Mouse (Mus musculus): ENCODE data around the gene Smpd1. TPM values are rescaled to one million over a fixed set of nuclear protein-coding genes. Genes with fewer than 3 reads are reported as not detected.
A peak's percentile ranks its signal among the peaks of the same experiment; 100 is the strongest.

The Smpd1 gene
- polyA plus RNA-seq, 1 experiment from 2014 or later: 53.8 TPM

DNA sequence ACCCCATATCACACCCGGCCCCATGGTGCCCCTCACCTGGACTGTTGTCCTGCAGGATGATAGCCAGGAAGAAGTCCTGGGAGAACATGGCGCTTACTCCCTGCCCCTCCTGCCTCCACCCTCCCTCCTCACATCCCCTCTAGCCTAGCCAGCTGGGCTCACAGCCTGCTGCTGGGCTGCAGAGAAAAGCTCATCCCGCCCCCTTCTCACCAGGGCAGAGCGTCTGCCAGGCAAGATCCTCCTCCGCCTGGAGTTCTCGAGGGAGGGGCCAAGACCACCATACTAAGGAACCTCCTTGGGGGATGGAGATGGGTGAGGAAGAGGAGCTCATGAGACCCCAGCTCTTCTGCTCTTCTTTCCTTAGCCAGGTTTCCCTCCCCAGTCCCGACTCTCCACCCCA is 14.4 kb downstream of the Smpd1 start:
- ATAC-seq (replicated peaks; ENCODE audit: insufficient number of reproducible peaks, low FRiP score, low TSS enrichment): 0 out of 2 replicates have a peak, but pooled peaks have one; percentile 4
- no peak overlapping the region for H3K4me2 ChIP-seq
- H3K4me3 ChIP-seq (ENCODE audit: low read depth, low read length): no peak overlapping the region
- H3K9me3 ChIP-seq (replicated peaks; ENCODE audit: control insufficient read depth, low read length): no peaks in the 10 kb centered on the region
- H3K4me1 ChIP-seq (ENCODE audit: control insufficient read depth, insufficient read depth, low read length): peaks cover 28% of the 10 kb centered on the region
- H3K9ac ChIP-seq (ENCODE audit: low read depth, low read length): no peak overlapping the region; the same call in 1 of the 2 replicates
- H3K36me3 ChIP-seq (ENCODE audit: control insufficient read depth, insufficient read depth, low read length): peaks cover 9% of the 10 kb centered on the region
- H3K27ac ChIP-seq (ENCODE audit: low read depth, low read length): no peak overlapping the region
- H3K27me3 ChIP-seq (ENCODE audit: control insufficient read depth, insufficient read depth, low read length): no peaks in the 10 kb centered on the region
- 24% methylated on average over 7 of the region's 7 CpGs for WGBS (ENCODE audit: insufficient replicate concordance)

GRCm38 (mm10) chr7:105568988-105569471 is 14.9 kb downstream of the Smpd1 start:
- H3K9ac ChIP-seq (ENCODE audit: low read depth, low read length): no peak overlapping the region; the same call in 1 of the 2 replicates
- H3K4me2 ChIP-seq: no peak overlapping the region
- H3K4me3 ChIP-seq (ENCODE audit: low read depth, low read length): no peak overlapping the region
- ATAC-seq (replicated peaks; ENCODE audit: insufficient number of reproducible peaks, low FRiP score, low TSS enrichment): 0 out of 2 replicates have a peak, but pooled peaks have one; percentile 6
- H3K27me3 ChIP-seq (ENCODE audit: control insufficient read depth, insufficient read depth, low read length): no peaks in the 10 kb centered on the region
- H3K27ac ChIP-seq (ENCODE audit: low read depth, low read length): no peak overlapping the region
- H3K4me1 ChIP-seq (ENCODE audit: control insufficient read depth, insufficient read depth, low read length): peaks cover 28% of the 10 kb centered on the region
- 11% methylated on average over 6 of the region's 6 CpGs for WGBS (ENCODE audit: insufficient replicate concordance)
- peaks cover 10% of the 10 kb centered on the region for H3K36me3 ChIP-seq (ENCODE audit: control insufficient read depth, insufficient read depth, low read length)
- no peaks in the 10 kb centered on the region for H3K9me3 ChIP-seq (replicated peaks; ENCODE audit: control insufficient read depth, low read length)

DNA sequence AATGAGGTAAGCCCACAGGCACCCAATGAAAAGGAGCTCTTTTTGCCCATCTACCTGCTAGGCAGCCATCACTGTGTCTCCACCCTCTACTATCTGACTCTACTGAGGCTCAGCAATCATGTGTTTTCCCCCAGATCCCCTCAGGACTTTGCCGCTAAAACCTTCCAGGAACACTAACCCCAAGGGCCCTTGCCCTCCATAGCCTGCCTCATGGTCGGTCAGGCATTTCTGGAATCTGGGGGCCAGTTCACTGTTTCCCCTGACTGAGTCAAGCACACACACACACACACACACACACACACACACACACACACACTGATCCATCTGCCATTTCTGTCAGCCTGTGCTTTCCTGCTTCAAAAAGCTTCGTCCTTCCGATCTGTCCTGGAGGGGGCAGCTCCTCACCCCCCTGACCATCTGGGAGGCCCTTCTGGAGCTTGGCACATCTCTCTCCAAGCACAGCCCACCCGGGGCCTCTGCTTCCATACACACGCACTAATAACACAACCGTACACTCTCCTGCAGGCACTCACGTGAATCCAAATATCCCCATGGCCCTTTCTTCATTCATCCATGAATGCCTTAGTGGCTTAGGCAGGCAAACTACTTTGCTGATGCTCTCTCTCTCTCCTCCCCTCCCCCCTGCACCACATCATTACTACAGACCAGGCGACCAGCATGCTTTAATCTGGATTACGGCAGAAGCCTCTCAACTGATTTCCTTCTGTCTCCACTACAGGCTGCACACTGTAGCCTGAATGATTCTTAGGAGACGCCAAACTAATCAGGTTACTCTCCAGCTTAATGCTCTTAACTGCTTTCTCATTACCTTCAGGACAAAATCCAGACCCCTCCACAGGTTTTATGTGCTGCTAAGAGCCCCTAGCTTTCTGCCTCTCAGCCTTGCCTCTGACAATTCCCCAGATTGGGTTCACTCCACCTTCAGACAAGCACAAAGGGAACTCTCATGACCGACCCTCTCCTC is 15.6 kb downstream of the Smpd1 start:
- Histone ChIP-seq H3K27ac (ENCODE audit: low read depth, low read length) (no peak overlapping the region), H3K27me3 (ENCODE audit: control insufficient read depth, insufficient read depth, low read length) (no peaks in the 10 kb centered on the region), H3K36me3 (ENCODE audit: control insufficient read depth, insufficient read depth, low read length) (peaks cover 10% of the 10 kb centered on the region), H3K9ac (ENCODE audit: low read depth, low read length) (0 out of 2 replicates have a peak overlapping the region, but pooled peaks have one; percentile 47), H3K4me3 (ENCODE audit: low read depth, low read length) (no peak overlapping the region), H3K4me2 (peak overlapping the region; percentile 1; the same call in 1 of the 2 replicates), H3K4me1 (ENCODE audit: control insufficient read depth, insufficient read depth, low read length) (peaks cover 28% of the 10 kb centered on the region), H3K9me3 (replicated peaks; ENCODE audit: control insufficient read depth, low read length) (no peaks in the 10 kb centered on the region)
- WGBS (ENCODE audit: insufficient replicate concordance): 35% methylated on average over 12 of the region's 12 CpGs
- no peak for ATAC-seq (replicated peaks; ENCODE audit: insufficient number of reproducible peaks, low FRiP score, low TSS enrichment)

DNA sequence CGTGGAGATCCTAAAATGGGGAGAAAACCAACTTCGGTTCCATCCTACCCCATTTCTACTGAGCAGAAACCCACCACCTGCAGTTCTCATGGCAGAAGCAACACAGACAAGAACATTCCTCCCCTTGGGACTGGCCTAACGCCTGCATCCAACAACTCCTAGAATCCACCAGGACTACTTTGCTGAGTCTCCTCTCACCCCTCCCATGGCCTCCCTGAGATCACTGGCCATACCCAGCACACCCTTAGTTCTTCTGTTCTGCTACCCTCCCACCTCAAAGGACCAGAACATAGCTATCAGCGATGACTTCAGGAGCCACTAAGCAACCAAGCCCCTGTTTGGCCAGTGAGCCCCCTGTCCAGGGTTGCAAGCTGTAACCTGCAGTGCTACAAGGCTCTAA is 16.6 kb downstream of the Smpd1 start:
- H3K27me3 ChIP-seq (ENCODE audit: control insufficient read depth, insufficient read depth, low read length): no peaks in the 10 kb centered on the region
- ATAC-seq (replicated peaks; ENCODE audit: insufficient number of reproducible peaks, low FRiP score, low TSS enrichment): no peak
- no peak overlapping the region for H3K4me3 ChIP-seq (ENCODE audit: low read depth, low read length)
- 65% methylated on average over 4 of the region's 4 CpGs for WGBS (ENCODE audit: insufficient replicate concordance)
- H3K9me3 ChIP-seq (replicated peaks; ENCODE audit: control insufficient read depth, low read length): no peaks in the 10 kb centered on the region
- no peak overlapping the region for H3K4me2 ChIP-seq
- no peak overlapping the region for H3K27ac ChIP-seq (ENCODE audit: low read depth, low read length)
- peaks cover 7% of the 10 kb centered on the region for H3K36me3 ChIP-seq (ENCODE audit: control insufficient read depth, insufficient read depth, low read length)
- peaks cover 23% of the 10 kb centered on the region for H3K4me1 ChIP-seq (ENCODE audit: control insufficient read depth, insufficient read depth, low read length)
- H3K9ac ChIP-seq (ENCODE audit: low read depth, low read length): no peak overlapping the region

DNA sequence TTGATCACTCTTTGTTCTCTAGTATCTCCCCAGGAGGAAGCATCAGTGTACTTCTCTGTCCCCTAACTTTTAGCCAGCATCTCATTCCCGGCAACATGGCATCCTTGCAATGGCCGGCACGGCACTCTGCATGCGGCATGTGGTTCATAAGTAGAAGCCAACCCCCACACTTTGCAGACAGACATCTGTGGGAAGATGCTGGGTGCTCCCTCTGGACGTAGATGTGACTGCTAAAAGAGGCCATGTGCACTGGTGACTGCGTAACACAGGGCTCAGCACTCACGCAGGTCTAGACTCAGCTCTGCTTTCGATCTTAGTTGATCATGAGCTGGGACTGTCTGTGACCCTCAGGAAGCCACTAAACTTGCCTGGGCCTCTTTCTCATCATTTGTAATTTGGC is 18.8 kb downstream of the Smpd1 start:
- ATAC-seq (replicated peaks; ENCODE audit: insufficient number of reproducible peaks, low FRiP score, low TSS enrichment): no peak

DNA sequence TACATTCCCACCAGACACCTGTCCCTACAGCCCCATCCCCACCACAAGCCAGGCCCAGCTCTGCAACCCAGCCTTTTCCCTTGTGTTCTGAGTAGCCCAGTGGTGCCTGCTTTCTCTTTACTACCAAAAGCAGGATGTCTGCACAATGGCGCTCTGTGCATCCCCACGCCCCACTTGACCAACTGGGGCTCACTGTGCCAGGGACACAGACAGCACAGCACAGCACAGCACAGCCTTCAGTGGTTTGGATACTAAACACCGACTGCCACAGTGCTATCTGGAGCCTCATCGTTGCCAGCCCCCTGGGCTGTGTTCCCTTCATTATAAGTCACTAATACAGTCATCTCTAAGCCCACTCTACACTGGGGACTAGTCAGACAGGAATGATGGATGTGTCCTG is 20.4 kb downstream of the Smpd1 start:
- no peak for ATAC-seq (replicated peaks; ENCODE audit: insufficient number of reproducible peaks, low FRiP score, low TSS enrichment)

More for the DNA sequence above, 18.8 kb downstream of the Smpd1 start:
- Histone ChIP-seq H3K9ac (ENCODE audit: low read depth, low read length) (no peak overlapping the region), H3K4me2 (no peak overlapping the region), H3K27me3 (ENCODE audit: control insufficient read depth, insufficient read depth, low read length) (no peaks in the 10 kb centered on the region), H3K4me1 (ENCODE audit: control insufficient read depth, insufficient read depth, low read length) (peaks cover 23% of the 10 kb centered on the region), H3K9me3 (replicated peaks; ENCODE audit: control insufficient read depth, low read length) (no peaks in the 10 kb centered on the region), H3K36me3 (ENCODE audit: control insufficient read depth, insufficient read depth, low read length) (peaks cover 7% of the 10 kb centered on the region), H3K27ac (ENCODE audit: low read depth, low read length) (no peak overlapping the region), H3K4me3 (ENCODE audit: low read depth, low read length) (no peak overlapping the region)
- 84% methylated on average over 8 of the region's 8 CpGs for WGBS (ENCODE audit: insufficient replicate concordance)

DNA sequence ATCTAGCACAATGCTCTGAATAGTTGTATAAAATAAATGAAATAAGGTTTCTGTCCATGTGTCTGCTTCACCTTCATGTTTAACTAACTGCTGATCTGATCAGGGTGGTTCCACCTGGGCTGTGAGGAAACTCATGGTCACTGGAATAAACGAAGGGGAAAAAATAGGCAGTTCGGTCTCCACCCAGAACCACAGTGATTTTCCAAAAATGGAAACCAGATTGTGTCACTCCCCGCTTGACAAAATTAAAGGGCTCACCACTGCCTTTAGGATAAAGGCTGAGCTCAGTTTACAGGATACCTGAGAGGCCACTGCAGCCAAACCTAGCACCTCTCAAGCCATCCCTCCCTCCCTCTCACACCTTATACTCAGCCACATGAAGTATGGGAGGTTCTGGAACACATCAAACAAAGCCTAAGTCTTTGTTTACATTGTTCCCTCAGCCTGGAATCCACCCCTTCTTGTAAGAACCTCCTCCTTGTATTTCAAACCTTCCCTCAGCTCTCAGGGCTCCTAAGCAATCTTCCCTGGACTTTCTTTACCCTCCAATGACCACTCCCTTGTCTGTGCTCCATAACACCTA is 22.1 kb downstream of the Smpd1 start:
- WGBS (ENCODE audit: insufficient replicate concordance): 39% methylated on average over 3 of the region's 3 CpGs
- Histone ChIP-seq H3K27ac (ENCODE audit: low read depth, low read length) (no peak overlapping the region), H3K4me2 (no peak overlapping the region), H3K4me3 (ENCODE audit: low read depth, low read length) (no peak overlapping the region), H3K9me3 (replicated peaks; ENCODE audit: control insufficient read depth, low read length) (no peaks in the 10 kb centered on the region), H3K27me3 (ENCODE audit: control insufficient read depth, insufficient read depth, low read length) (no peaks in the 10 kb centered on the region), H3K9ac (ENCODE audit: low read depth, low read length) (no peak overlapping the region), H3K4me1 (ENCODE audit: control insufficient read depth, insufficient read depth, low read length) (no peaks in the 10 kb centered on the region; the same call in 1 of the 2 replicates), H3K36me3 (ENCODE audit: control insufficient read depth, insufficient read depth, low read length) (peaks cover 7% of the 10 kb centered on the region)
- ATAC-seq (replicated peaks; ENCODE audit: insufficient number of reproducible peaks, low FRiP score, low TSS enrichment): no peak

More for the DNA sequence above, 20.4 kb downstream of the Smpd1 start:
- no peak overlapping the region for H3K27ac ChIP-seq (ENCODE audit: low read depth, low read length)
- H3K27me3 ChIP-seq (ENCODE audit: control insufficient read depth, insufficient read depth, low read length): no peaks in the 10 kb centered on the region
- no peak overlapping the region for H3K9ac ChIP-seq (ENCODE audit: low read depth, low read length)
- WGBS (ENCODE audit: insufficient replicate concordance): 75% methylated on average over 4 of the region's 4 CpGs
- H3K36me3 ChIP-seq (ENCODE audit: control insufficient read depth, insufficient read depth, low read length): peaks cover 7% of the 10 kb centered on the region
- no peaks in the 10 kb centered on the region for H3K9me3 ChIP-seq (replicated peaks; ENCODE audit: control insufficient read depth, low read length)
- no peak overlapping the region for H3K4me2 ChIP-seq
- peaks cover 14% of the 10 kb centered on the region for H3K4me1 ChIP-seq (ENCODE audit: control insufficient read depth, insufficient read depth, low read length)
- H3K4me3 ChIP-seq (ENCODE audit: low read depth, low read length): no peak overlapping the region

DNA sequence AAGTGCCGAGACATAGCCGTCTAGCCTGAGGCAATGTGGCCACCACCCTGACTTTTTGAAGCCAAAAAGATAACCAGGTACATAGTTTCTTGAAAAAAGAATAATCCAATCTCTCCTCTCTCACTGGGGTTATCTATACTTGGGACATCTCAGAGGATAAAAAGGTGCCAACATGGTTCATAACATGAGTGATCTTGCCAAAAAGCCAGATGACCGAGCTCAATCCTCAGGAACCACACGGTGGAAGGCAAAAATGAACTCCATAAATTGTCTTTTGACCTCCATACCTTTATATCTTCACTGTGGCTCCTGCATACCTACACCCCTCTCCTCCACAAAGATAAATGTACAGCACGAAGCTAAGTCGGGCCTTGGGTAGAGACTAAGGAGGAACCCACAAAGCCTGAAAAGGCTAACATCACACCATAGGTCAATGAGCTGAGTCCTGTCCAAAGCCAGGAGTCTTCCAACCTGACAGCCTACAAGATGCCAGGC is 23.3 kb downstream of the Smpd1 start:
- Histone ChIP-seq H3K27me3 (ENCODE audit: control insufficient read depth, insufficient read depth, low read length) (no peaks in the 10 kb centered on the region), H3K4me1 (ENCODE audit: control insufficient read depth, insufficient read depth, low read length) (no peaks in the 10 kb centered on the region; the same call in 1 of the 2 replicates), H3K27ac (ENCODE audit: low read depth, low read length) (no peak overlapping the region), H3K9me3 (replicated peaks; ENCODE audit: control insufficient read depth, low read length) (no peaks in the 10 kb centered on the region), H3K4me3 (ENCODE audit: low read depth, low read length) (no peak overlapping the region), H3K4me2 (no peak overlapping the region), H3K9ac (ENCODE audit: low read depth, low read length) (no peak overlapping the region), H3K36me3 (ENCODE audit: control insufficient read depth, insufficient read depth, low read length) (peaks cover 7% of the 10 kb centered on the region)
- ATAC-seq (replicated peaks; ENCODE audit: insufficient number of reproducible peaks, low FRiP score, low TSS enrichment): no peak
- WGBS (ENCODE audit: insufficient replicate concordance): 81% methylated on average over 6 of the region's 6 CpGs

All from heart, embryonic 11.5 days (tissue).